Mouse (Mus musculus) myocyte (in vitro differentiated cells): Measurements from ENCODE around the gene Fhl3. TPM values are rescaled to one million over a fixed set of nuclear protein-coding genes. Genes with fewer than 3 reads are reported as not detected.
A peak's percentile ranks its signal among the peaks of the same experiment; 100 is the strongest.

ENCODE experiments used
- H3K27me3 ChIP-seq: one replicate; pipeline ENCODE4 v1.6.1; 2011; ENCODE audit not compliant: control insufficient read depth, insufficient read depth, insufficient read length
- H3K36me3 ChIP-seq: one replicate; pipeline ENCODE4 v1.6.1; 2011; ENCODE audit not compliant: control insufficient read depth, insufficient read depth
- H3K4me2 ChIP-seq: one replicate; pipeline ENCODE4 v1.6.1; 2011; ENCODE audit warnings: low read depth, control low read depth
- H3K4me3 ChIP-seq: one replicate; pipeline ENCODE4 v1.5.1; 2011; ENCODE audit warnings: mild to moderate bottlenecking, control low read depth, moderate library complexity
- H3K79me2 ChIP-seq: one replicate; pipeline ENCODE4 v1.6.1; 2011; ENCODE audit not compliant: control insufficient read depth, insufficient read depth
- H3ac ChIP-seq: one replicate; pipeline ENCODE4 v1.6.1; 2011; ENCODE audit not compliant: control insufficient read depth, insufficient read length
- CEBPB ChIP-seq: IDR thresholded peaks from 2 replicates; pipeline ENCODE4 v1.6.1; 2011; ENCODE audit warnings: mild to moderate bottlenecking, moderate library complexity; ENCODE audit not compliant: poor library complexity, insufficient read depth, severe bottlenecking
- E2F4 ChIP-seq: IDR thresholded peaks from one replicate; pipeline ENCODE4 v1.6.1; 2011; ENCODE audit warnings: mild to moderate bottlenecking, control low read depth, moderate library complexity; ENCODE audit not compliant: insufficient read depth
- MAX ChIP-seq: IDR thresholded peaks from one replicate; pipeline ENCODE4 v1.6.1; 2011; ENCODE audit warnings: low read depth, mild to moderate bottlenecking, control low read depth
- MYOD1 ChIP-seq, 3 experiments: IDR thresholded peaks; one replicate each; pipeline ENCODE4 v1.6.1; 2011; ENCODE audit warnings: control low read depth in 2 of 3, low read depth in 2 of 3, mild to moderate bottlenecking in 2 of 3, moderate library complexity in 1 of 3; ENCODE audit not compliant: insufficient read length in 2 of 3, control insufficient read depth in 1 of 3
- MYOG ChIP-seq, 3 experiments: IDR thresholded peaks; one replicate each; pipeline ENCODE4 v1.6.1; 2011; ENCODE audit warnings: control low read depth in 2 of 3, low read depth in 2 of 3, mild to moderate bottlenecking in 2 of 3; ENCODE audit not compliant: insufficient read length in 2 of 3, control insufficient read depth in 1 of 3, insufficient read depth in 1 of 3
- POLR2A ChIP-seq: IDR thresholded peaks from one replicate; pipeline ENCODE4 v1.6.1; 2011; ENCODE audit warnings: low read depth, mild to moderate bottlenecking, control low read depth, moderate library complexity; ENCODE audit not compliant: insufficient read length
- POLR2AphosphoS2 ChIP-seq: IDR thresholded peaks from one replicate; pipeline ENCODE4 v1.6.1; 2011; ENCODE audit warnings: low read depth, control low read depth; ENCODE audit not compliant: insufficient read length
- REST ChIP-seq: IDR thresholded peaks from one replicate; pipeline ENCODE4 v1.6.1; 2011; ENCODE audit warnings: mild to moderate bottlenecking, control low read depth, moderate library complexity; ENCODE audit not compliant: insufficient read depth, insufficient read length
- SRF ChIP-seq: IDR thresholded peaks from one replicate; pipeline ENCODE4 v1.6.1; 2011; ENCODE audit warnings: low read depth; ENCODE audit not compliant: control insufficient read depth, insufficient read length
- TCF12 ChIP-seq: IDR thresholded peaks from one replicate; pipeline ENCODE4 v1.6.1; 2011; ENCODE audit warnings: mild to moderate bottlenecking, control low read depth; ENCODE audit not compliant: poor library complexity, insufficient read depth, severe bottlenecking
- TCF3 ChIP-seq: IDR thresholded peaks from one replicate; pipeline ENCODE4 v1.6.1; 2011; ENCODE audit warnings: low read depth, control low read depth; ENCODE audit not compliant: insufficient read length
- USF1 ChIP-seq: IDR thresholded peaks from one replicate; pipeline ENCODE4 v1.6.1; 2011; ENCODE audit warnings: low read depth, mild to moderate bottlenecking, control low read depth, moderate library complexity
- polyA plus RNA-seq: library from polyadenylated mRNA; unstranded; fragments of >200 nt; fragmentation: generic; extraction: Trizol; gene quantifications from one replicate; pipeline ENCODE4 v1.2.1, GENCODE M21; 2012; ENCODE audit warnings: missing spikeins

The Fhl3 gene
- polyA plus RNA-seq, 1 experiment, result 110 TPM

DNA sequence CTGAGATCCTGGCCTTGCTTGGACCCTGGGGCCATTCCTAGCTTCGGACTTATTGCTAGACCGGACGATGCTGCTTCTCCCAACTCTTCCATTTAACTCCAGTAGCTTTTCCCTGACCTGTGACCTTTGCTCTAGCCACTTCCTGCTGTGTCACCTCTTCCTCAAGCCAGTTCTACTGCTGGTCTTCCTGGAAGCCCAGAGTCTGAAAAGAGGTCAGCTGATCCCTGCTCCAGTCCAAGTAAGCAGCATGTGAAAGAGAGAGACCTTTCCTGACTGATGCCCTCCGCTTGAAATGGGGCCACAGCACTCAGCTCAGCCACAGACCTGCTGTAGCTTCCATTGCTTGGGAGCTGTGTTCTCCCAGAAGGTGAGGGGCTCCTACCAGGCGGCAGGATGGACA is 37.0 kb downstream of the Fhl3 start:
- Histone ChIP-seq H3ac (no peak overlapping the region), H3K36me3 (peaks cover 15% of the 10 kb centered on the region), H3K79me2 (peaks cover 7% of the 10 kb centered on the region), H3K4me2 (no peak overlapping the region), H3K27me3 (no peaks in the 10 kb centered on the region), H3K4me3 (no peak overlapping the region)
- TF ChIP-seq REST (no peak), TCF3 (no peak)

DNA sequence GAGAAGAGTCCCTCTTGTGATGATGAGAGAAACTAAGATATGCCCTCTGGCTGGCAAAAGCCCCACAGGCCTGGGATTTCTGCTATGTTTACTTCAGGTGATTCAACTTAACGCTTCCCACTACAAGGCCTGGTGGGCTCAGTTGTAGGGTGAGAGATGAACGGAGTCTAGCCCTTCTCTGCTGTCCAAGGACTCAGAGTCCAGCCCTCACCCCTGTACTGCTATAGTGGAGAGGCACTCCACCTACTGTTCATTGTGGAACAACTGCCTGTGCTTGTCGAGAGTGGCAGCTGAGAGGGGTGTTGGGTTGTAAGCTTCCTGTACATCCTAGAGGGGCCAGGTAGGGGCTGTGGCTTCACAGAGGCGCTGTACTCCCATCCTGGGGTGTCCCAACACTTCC is 37.5 kb downstream of the Fhl3 start:
- no peak overlapping the region for H3ac ChIP-seq
- TF ChIP-seq USF1 (no peak), TCF12 (no peak), CEBPB (no peak), REST (no peak)
- H3K27me3 ChIP-seq, result no peaks in the 10 kb centered on the region
- no peak overlapping the region for H3K4me2 ChIP-seq
- H3K36me3 ChIP-seq, result peaks cover 9% of the 10 kb centered on the region
- no peak overlapping the region for H3K4me3 ChIP-seq
- H3K79me2 ChIP-seq, result peaks cover 12% of the 10 kb centered on the region

DNA sequence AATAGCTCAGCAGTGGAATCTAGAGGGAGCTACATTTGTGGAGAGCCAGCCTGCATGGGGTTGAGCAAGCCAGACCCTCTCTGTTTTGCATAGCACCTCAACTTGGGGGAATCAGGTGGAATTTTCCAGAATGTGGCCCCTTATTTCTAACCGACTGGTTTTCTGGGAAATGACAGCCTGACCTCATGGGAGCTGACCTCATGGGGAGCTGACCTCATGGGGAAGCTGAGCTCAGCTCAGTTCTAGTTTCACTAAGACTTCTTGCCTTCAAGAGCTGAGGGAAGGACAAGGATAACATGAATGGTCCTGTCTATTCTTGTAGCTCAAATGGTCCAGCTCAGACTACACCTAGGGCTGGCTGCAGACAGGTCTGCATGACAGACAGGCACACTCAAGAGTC is 38.3 kb downstream of the Fhl3 start:
- Histone ChIP-seq H3K36me3 (peaks cover 3% of the 10 kb centered on the region), H3K27me3 (no peaks in the 10 kb centered on the region), H3K4me2 (no peak overlapping the region), H3K79me2 (peaks cover 19% of the 10 kb centered on the region), H3ac (no peak overlapping the region), H3K4me3 (no peak overlapping the region)
- TF ChIP-seq POLR2AphosphoS2 (no peak), TCF12 (no peak), MYOD1 (IDR thresholded peaks at IDR 0.05; ENCODE audit: control insufficient read depth in 1 of 3, insufficient read length in 2 of 3, low read depth in 2 of 3) (no peak), E2F4 (no peak), POLR2A (no peak), SRF (no peak), MYOG (IDR thresholded peaks at IDR 0.05; ENCODE audit: control insufficient read depth in 1 of 3, insufficient read depth in 1 of 3, insufficient read length in 2 of 3, low read depth in 2 of 3) (no peak), CEBPB (no peak), USF1 (no peak), TCF3 (no peak), MAX (no peak), REST (no peak)

DNA sequence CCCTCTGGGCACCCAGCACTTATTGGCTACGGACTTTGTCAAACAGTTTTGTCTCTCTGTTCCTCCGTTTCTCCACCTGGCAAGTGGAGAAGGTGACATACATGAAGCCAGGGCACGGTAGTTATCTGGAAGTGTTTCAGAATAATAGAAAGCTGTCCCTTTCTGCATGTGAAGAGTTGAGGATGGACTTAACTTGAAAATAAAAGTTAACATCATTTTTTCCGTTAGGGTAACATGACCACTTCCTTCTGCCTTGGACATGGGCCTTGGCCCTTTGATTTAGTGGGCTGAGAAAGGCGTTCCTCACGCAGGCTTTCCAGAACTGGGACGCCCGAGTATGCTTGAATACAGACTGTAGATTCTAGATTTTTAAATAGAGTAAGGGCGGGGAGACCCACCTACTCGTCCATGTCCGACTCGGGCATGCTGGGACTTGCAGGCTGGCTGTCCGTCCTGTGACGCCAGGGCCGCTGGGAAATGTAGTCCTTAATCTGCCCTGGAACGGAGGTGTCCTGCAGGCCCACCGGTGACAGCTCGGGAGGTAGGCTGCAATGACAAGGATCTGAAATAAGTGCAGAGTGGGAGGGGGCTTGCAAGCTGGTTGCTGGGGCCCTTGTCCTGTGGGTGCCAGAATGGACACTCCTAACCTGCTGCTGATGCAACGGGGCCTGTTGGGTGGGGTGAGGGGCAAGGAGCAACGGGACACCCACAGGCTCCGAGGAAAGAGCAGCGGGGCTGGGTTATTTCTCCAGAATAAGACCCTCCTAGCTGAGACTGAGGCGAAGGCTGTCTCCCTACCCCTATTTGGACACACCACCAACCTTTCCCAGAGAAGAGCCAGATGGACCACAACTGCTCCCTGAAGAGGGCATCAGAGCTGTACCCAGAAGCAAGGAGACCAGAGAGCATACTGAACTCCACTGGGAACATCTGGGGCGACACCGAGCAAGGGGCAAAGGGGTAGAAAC is 41.2 kb downstream of the Fhl3 start, which contains the start of gene Inpp5b:
Inpp5b (plus strand) TSS at position 475 of the 968 bp plus-strand sequence.
- peak within 1 kb of the TSS; percentile 88 for H3K4me3 ChIP-seq
- peaks cover 19% of the 10 kb centered on the region for H3K79me2 ChIP-seq
- H3K27me3 ChIP-seq, result no peaks in the 10 kb centered on the region
- peak within 1 kb of the TSS; percentile 94 for H3ac ChIP-seq
- H3K4me2 ChIP-seq, result peak within 1 kb of the TSS; percentile 97
- peaks cover 10% of the 10 kb centered on the region for H3K36me3 ChIP-seq
- peak; percentile 31; the same call in 1 of the 2 replicates for TF ChIP-seq CEBPB
- TF ChIP-seq POLR2A, result peak; percentile 70
- peak; percentile 30 for TF ChIP-seq SRF
- TF ChIP-seq MYOG (IDR thresholded peaks at IDR 0.05; ENCODE audit: control insufficient read depth in 1 of 3, insufficient read depth in 1 of 3, insufficient read length in 2 of 3, low read depth in 2 of 3), result peak in 1 of 3 experiments; percentile 1
- TF ChIP-seq USF1, result no peak
- TF ChIP-seq E2F4, result no peak
- TF ChIP-seq POLR2AphosphoS2, result peak; percentile 57

DNA sequence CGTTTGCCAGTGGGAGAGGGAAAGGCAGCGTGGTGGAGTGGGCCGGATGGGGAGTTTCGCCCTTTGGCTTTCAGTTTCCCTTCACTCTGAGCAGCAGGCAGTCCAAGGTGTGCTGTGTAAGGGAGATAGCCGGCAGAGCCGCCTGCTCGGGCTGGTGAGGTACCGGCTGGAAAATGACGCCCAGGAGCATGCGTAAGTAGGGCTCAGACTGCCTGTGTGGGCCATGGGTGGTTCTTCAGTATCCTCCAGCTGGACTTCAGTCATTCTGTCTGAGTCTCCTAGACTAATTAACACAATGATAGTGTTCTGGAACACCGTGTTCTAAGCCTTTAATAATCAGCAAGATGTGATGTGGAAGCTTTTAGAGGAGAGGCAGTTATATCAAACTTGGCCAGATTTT is 42.3 kb downstream of the Fhl3 start:
- Histone ChIP-seq H3K79me2 (peaks cover 19% of the 10 kb centered on the region), H3K4me2 (peak overlapping the region; percentile 97), H3K36me3 (peaks cover 17% of the 10 kb centered on the region), H3K27me3 (no peaks in the 10 kb centered on the region), H3K4me3 (peak overlapping the region; percentile 88), H3ac (peak overlapping the region; percentile 94)
- TF ChIP-seq POLR2A, result no peak
- TF ChIP-seq MYOG (IDR thresholded peaks at IDR 0.05; ENCODE audit: control insufficient read depth in 1 of 3, insufficient read depth in 1 of 3, insufficient read length in 2 of 3, low read depth in 2 of 3), result no peak
- TF ChIP-seq MYOD1 (IDR thresholded peaks at IDR 0.05; ENCODE audit: control insufficient read depth in 1 of 3, insufficient read length in 2 of 3, low read depth in 2 of 3), result no peak
- no peak for TF ChIP-seq USF1
- no peak for TF ChIP-seq MAX
- TF ChIP-seq E2F4, result no peak
